Mouse (Mus musculus) ES-Bruce4 (cell line): ENCODE data around the gene Rnf169. TPM values are rescaled to one million over a fixed set of nuclear protein-coding genes. Genes with fewer than 3 reads are reported as not detected.
"Not testable (repeated sequence)": the region's sequence is repeated elsewhere in the genome, so short reads cannot be mapped to it uniquely, and the experiment has no call there.

Source experiments
- H3K27ac ChIP-seq: 2 replicates; pipeline ENCODE4 v1.5.1; 2012; ENCODE audit warnings: low read length, inconsistent platforms; ENCODE audit not compliant: insufficient read depth
- H3K27me3 ChIP-seq: 2 replicates; pipeline ENCODE4 v1.6.1; 2012; ENCODE audit warnings: mild to moderate bottlenecking, low read length, inconsistent platforms; ENCODE audit not compliant: control insufficient read depth, poor library complexity, insufficient read depth, severe bottlenecking
- H3K36me3 ChIP-seq: 2 replicates; pipeline ENCODE4 v1.6.1; 2012; ENCODE audit warnings: inconsistent platforms, mild to moderate bottlenecking, low read length, moderate library complexity; ENCODE audit not compliant: control insufficient read depth, poor library complexity, insufficient read depth, severe bottlenecking
- H3K4me1 ChIP-seq: one replicate; pipeline ENCODE4 v1.8.1; 2011; ENCODE audit warnings: low read length; ENCODE audit not compliant: control insufficient read depth, insufficient read depth
- H3K4me3 ChIP-seq: 2 replicates; pipeline ENCODE4 v1.5.1; 2011; ENCODE audit warnings: low read depth, mild to moderate bottlenecking, low read length
- H3K9ac ChIP-seq: 2 replicates; pipeline ENCODE4 v1.6.1; 2012; ENCODE audit warnings: low read depth, mild to moderate bottlenecking, inconsistent platforms; ENCODE audit not compliant: poor library complexity, severe bottlenecking
- H3K9me3 ChIP-seq: replicated peaks from 2 replicates; pipeline ENCODE4 v1.6.1; 2012; ENCODE audit warnings: mild to moderate bottlenecking, low read length, inconsistent platforms; ENCODE audit not compliant: control insufficient read depth, poor library complexity, insufficient read depth, severe bottlenecking
- CTCF ChIP-seq: IDR thresholded peaks from one replicate; pipeline ENCODE4 v1.8.1; 2011; ENCODE audit warnings: low read depth, low read length
- EP300 ChIP-seq: IDR thresholded peaks from 2 replicates; pipeline ENCODE4 v1.6.1; 2011; ENCODE audit warnings: low read depth, low read length; ENCODE audit not compliant: insufficient read depth
- POLR2A ChIP-seq: IDR thresholded peaks from one replicate; pipeline ENCODE4 v1.8.1; 2011; ENCODE audit warnings: low read length; ENCODE audit not compliant: insufficient read depth
- polyA plus RNA-seq: library from polyadenylated mRNA; stranded (reverse); fragments of >200 nt; gene quantifications from 2 replicates; pipeline ENCODE4 v1.2.4, GENCODE M21; 2011; ENCODE audit warnings: low read depth; ENCODE audit not compliant: missing spikeins, insufficient read depth, insufficient read length

The Rnf169 gene
- polyA plus RNA-seq, 1 experiment: 56.4 TPM

- no peak overlapping the region for H3K9ac ChIP-seq
- no peaks in the 10 kb centered on the region for H3K9me3 ChIP-seq
- no peaks in the 10 kb centered on the region for H3K36me3 ChIP-seq
- TF ChIP-seq POLR2A (no peak), CTCF (no peak), EP300 (no peak)
- H3K4me3 ChIP-seq: no peak overlapping the region
- peaks cover 3% of the 10 kb centered on the region for H3K4me1 ChIP-seq
- H3K27me3 ChIP-seq: no peaks in the 10 kb centered on the region
- no peak overlapping the region for H3K27ac ChIP-seq
These were observed 15.0 kb downstream of the Rnf169 start for GRCm38 (mm10) chr7:99965020-99965841.

DNA sequence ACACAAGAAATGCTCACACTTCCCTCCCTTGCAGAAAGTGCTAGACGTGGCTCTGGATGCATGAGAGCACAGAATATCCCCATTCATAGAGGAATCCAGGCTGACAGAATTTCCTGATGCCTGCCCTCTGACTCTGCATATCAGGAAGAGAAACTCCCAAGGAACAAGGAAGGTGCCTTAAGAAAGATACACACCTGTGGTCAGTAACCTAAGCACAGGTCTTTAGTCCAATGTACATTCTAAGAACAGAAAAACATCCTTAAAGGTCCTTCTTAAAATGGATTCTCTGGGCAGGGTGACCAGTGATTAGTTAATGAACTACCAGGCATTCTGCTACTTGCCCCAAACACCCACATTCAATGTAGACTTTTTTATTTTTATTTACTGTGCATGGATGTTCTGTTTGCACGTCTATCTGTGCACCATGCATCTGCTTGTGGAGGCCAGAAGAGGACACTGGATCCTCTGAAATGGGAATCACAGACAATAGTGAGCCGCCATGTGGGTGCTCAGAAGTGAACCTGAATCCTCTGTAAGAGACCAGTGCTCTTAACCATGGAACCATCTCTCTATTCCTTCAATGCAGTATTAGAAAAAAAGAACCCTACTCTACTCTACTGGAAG is 16.9 kb downstream of the Rnf169 start:
- no peak overlapping the region for H3K9ac ChIP-seq
- H3K36me3 ChIP-seq: no peaks in the 10 kb centered on the region
- no peaks in the 10 kb centered on the region for H3K27me3 ChIP-seq
- H3K4me3 ChIP-seq: no peak overlapping the region
- no peaks in the 10 kb centered on the region for H3K9me3 ChIP-seq
- TF ChIP-seq EP300 (no peak), CTCF (no peak), POLR2A (no peak)
- no peak overlapping the region for H3K27ac ChIP-seq
- peaks cover 3% of the 10 kb centered on the region for H3K4me1 ChIP-seq

DNA sequence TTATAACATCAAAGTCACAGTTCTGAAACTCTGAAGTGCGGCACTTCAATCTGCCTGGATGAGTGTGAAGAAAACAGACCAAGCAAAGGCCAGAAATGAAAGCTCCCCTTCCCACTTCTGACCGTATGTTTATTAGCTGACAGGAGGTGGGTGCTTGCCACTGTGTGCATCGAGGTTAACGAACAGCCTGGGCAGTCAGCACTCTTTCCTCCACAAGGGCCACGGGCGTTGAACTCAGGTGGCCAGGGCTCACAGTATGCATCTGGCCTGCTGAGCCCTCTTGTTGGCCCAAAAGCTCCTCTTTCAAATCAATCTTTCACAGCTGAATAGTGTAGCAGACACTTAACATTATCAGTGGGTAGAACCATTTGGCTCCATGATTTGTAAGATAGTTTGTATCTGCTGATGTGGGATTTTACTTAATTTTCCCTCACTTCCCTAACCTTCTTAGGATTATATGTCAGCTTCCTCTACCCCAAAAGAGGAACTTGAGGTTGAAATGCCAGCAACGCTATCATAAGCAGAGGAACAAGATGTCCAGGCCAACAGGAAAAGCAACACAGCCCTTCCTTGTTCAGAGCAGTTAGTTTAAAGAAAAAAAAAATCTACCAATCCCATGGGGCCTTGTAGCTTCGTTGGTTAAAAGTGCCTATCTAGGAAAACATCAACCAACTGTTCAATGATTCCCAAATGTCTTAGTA is 17.6 kb downstream of the Rnf169 start:
- Histone ChIP-seq H3K9ac (no peak overlapping the region), H3K4me3 (no peak overlapping the region), H3K27me3 (no peaks in the 10 kb centered on the region), H3K9me3 (no peaks in the 10 kb centered on the region), H3K27ac (no peak overlapping the region), H3K36me3 (no peaks in the 10 kb centered on the region), H3K4me1 (peaks cover 3% of the 10 kb centered on the region)
- no peak for TF ChIP-seq CTCF
- TF ChIP-seq EP300: no peak
- TF ChIP-seq POLR2A: no peak

DNA sequence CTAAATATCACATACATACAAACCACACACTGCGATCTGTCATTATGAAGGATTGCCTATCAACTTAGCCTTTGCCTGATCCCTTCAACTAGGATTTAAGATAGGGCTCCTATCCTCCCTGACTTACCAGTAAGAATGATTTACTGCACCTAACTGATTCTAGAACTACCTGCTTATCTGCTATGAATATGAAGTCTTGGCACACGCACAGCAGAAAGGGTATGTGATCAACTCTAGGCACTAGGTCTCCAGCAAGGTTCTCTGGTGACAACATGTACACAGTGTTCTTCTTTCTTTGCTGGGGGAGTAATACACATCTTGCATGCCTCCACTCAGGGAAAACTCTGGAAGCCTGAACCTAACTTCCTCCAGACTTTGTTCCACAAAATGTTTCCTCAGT is 18.7 kb downstream of the Rnf169 start:
- peaks cover 1% of the 10 kb centered on the region for H3K4me1 ChIP-seq
- no peaks in the 10 kb centered on the region for H3K27me3 ChIP-seq
- H3K4me3 ChIP-seq: no peak overlapping the region
- no peaks in the 10 kb centered on the region for H3K36me3 ChIP-seq
- TF ChIP-seq EP300 (no peak), POLR2A (no peak), CTCF (no peak)
- H3K9ac ChIP-seq: no peak overlapping the region
- no peak overlapping the region for H3K27ac ChIP-seq
- no peaks in the 10 kb centered on the region for H3K9me3 ChIP-seq

DNA sequence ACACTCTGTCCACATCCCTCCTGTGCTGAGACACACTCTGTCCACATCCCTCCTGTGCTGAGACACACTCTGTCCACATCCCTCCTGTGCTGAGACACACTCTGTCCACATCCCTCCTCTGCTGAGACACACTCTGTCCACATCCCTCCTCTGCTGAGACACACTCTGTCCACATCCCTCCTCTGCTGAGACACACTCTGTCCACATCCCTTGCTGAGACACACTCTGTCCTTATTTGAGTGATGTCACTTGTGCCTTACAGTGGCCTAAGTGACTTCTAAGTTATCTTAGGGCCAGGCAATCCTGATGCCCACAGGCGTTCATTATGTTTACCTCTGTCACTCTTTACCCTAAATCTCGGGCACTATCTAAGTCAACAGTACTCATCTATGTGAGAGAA is 19.7 kb downstream of the Rnf169 start:
- H3K9me3 ChIP-seq, H3K4me1 ChIP-seq, H3K27me3 ChIP-seq, H3K9ac ChIP-seq, H3K4me3 ChIP-seq, H3K36me3 ChIP-seq, H3K27ac ChIP-seq: not testable (repeated sequence)
